Mouse (Mus musculus) ES-E14 (cell line): Measurements from ENCODE around the gene Cldn16.

Experiments used
- CHD2 ChIP-seq: IDR thresholded peaks from 2 replicates; pipeline ENCODE4 v1.6.1; 2014; ENCODE audit warnings: mild to moderate bottlenecking, low read depth, low read length, inconsistent platforms
- HCFC1 ChIP-seq: IDR thresholded peaks from 2 replicates; pipeline ENCODE4 v1.6.1; 2012; ENCODE audit warnings: low read length, inconsistent platforms, borderline replicate concordance; ENCODE audit not compliant: insufficient read depth
- MAFK ChIP-seq: IDR thresholded peaks from 2 replicates; pipeline ENCODE4 v1.6.1; 2014; ENCODE audit warnings: mild to moderate bottlenecking, low read depth, low read length, inconsistent platforms; ENCODE audit not compliant: insufficient read depth
- ZC3H11A ChIP-seq: IDR thresholded peaks from 2 replicates; pipeline ENCODE4 v1.6.1; 2012; ENCODE audit warnings: low read depth, mild to moderate bottlenecking, inconsistent platforms, low read length, borderline replicate concordance

GRCm38 (mm10) chr16:26444843-26445242 is 18.1 kb upstream of the Cldn16 start:
- no peak for TF ChIP-seq CHD2
- no peak for TF ChIP-seq HCFC1
- no peak for TF ChIP-seq ZC3H11A
- no peak for TF ChIP-seq MAFK
